Mouse (Mus musculus) retina, embryonic 14.5 days (tissue): ENCODE measurements at regions not wholly inside any gene's neighbourhood (a gene's known extent, or its start where the extent isn't known, plus 50 kb on each side); places are given as distances from the start of the nearest gene placed in this dataset.

ENCODE experiments used
- DNase-seq: peaks from one replicate; pipeline ENCODE4 v3.0.0-alpha.2; 2015; ENCODE audit warnings: low spot score

DNA sequence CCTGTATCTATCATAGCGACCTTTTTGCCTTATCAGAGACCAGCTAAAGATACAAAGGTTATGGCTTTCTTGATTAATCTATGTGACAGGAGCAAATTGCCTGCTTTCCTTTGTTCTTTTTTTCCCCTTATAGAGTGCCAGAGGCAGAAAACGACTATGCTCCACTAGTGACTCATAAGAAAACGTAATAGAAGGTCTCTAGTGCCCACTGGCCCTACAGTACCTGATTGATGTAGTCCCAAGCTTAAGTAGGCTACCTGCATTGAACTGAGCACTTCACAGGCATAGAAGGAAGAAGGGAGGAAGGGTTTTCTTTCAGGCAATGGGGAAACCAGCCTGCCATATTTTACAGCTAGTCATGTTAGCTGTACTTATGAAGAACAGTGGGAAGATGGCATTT, 116.0 kb upstream of the Tusc1 start:
- peak; percentile 2 for DNase-seq

DNA sequence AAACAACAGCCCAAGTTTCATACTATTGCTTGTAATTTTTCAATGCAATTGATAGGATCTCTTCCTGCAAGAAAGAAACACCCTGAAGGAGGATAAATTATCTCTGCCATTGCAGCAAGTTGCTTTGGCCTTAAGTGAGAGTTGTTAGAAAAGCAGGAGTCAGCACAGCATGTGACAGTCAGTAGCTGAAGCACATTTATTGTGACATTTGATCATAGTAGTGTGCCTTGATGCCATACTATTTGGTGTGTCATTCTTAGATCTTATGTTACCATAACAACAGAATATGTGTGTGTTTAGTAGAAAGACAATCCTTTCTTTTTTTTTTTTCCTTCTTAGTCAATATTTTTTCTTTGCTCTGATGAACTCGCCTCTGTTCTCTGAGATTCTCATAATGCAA, 115.5 kb upstream of the Tusc1 start:
- DNase-seq: no peak

DNA sequence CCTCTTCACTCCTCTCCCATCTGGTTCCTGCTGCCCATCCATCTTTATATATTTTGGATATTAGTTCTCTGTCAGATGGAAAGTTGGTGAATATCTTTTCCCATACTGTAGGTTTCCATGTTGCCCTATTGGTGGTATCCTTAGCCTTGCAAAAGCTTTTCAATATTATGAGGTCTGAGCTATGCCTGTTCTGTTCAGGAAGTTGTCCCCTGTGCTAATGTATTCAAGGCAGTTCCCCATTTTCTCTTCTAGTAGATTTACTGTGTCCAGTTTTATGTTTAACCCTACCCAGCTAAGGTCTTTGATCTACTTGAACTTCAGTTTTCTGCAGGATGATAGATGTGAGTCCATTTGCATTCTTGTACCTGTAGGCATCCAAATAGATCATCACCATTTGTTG, 109.4 kb upstream of the Tusc1 start:
- DNase-seq: no peak

DNA sequence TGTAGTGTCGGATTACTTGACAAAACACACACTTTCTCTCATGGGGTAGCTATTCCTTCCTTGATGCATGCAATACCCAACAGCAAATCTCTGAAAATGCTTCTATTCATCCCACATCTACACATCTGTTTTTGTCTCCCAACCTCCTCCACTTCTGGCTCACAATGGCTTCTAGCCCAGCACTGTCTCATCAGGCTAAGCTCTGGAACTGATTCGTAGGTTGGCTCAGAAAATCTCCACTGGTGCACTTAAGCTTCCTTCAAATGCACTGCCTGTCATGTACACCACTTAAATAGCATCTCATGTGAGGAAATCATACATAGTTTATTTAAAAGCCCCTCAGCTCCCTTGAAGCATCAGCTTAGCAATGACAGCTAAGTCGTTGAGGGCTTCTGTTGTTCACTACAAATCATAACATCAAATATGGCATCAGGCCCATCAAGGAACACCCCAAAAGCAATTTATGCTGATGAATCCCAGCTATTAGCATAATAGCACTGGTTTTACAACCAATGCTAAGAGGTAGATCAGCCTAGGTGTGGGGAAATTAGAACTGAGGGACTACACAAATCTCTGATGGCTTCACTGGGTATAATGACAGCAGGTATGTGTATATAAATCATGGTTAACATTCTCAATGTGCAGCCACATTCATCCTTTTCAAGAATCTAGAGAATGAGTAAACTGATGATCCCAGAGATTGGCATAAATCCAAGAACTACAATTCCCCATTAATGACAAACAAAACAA, 103.5 kb upstream of the Tusc1 start:
- DNase-seq: no peak

DNA sequence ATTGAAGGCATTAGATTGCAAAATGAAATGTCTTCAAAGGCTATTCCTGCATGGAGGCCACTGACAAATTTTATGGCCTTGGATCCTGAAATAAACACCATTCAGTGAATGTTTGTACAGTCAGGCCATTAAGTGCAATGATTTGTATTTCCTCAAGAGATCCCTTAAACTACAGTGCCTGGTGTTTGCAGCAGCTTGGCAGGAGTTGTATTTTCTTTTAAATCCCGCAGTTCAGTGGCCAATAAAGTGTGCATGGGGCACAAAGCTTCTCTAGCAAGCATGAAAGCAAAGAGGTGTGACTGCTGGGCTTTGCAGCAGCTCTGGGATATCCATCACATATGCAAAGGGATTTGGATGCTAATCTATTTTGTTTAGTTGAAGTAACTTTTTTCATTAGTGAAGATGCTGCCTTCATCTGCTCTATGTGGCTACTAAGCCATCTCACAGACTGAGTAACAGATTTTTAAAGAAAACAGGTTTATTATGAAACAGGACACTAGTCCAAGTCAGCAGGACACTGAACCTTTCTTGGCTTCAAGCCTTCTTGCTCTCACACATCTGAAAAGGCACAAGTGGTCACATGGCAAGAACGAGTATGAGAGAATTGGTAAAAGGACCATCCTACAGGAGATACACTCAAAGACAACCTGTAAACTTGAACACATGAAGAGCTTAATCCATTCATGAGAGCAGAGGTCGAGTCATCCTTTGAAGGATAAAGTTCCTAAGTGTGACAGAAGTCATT, 102.2 kb upstream of the Tusc1 start:
- DNase-seq: no peak

GRCm38 (mm10) chr4:93412695-93413094, 77.4 kb upstream of the Tusc1 start:
- DNase-seq: no peak

DNA sequence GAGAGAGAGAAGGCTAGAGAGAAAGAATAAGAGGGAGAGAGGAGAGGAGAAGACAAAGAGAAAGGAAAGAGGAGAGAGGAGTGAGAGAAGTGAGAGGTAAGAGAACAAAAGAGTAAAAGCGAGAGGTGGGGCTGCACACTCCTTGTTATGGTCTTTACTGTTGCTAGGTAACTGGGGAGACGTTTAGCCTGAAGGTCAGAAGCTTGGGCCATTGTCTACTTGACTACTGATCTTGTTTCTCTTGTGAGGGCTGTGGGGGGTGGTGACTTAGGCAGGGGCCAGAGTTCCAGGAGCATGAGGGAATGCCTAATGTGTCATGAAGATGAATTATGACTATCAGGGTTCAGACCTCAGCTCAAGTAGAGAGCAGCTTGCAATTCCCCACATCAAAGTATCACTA, 71.6 kb upstream of the Tusc1 start:
- no peak for DNase-seq

GRCm38 (mm10) chr4:93400579-93400978, 65.3 kb upstream of the Tusc1 start:
- DNase-seq: no peak
